Mouse (Mus musculus) liver, embryonic 14.5 days (tissue): ENCODE results near the gene Syne3.

Experiments
- CTCF ChIP-seq: IDR thresholded peaks from 2 replicates; pipeline ENCODE4 v1.5.1; 2016; ENCODE audit warnings: antibody characterized with exemption, low read depth, control low read depth
- EP300 ChIP-seq: IDR thresholded peaks from 2 replicates; pipeline ENCODE4 v1.6.1; 2016; ENCODE audit warnings: antibody characterized with exemption, low read depth

DNA sequence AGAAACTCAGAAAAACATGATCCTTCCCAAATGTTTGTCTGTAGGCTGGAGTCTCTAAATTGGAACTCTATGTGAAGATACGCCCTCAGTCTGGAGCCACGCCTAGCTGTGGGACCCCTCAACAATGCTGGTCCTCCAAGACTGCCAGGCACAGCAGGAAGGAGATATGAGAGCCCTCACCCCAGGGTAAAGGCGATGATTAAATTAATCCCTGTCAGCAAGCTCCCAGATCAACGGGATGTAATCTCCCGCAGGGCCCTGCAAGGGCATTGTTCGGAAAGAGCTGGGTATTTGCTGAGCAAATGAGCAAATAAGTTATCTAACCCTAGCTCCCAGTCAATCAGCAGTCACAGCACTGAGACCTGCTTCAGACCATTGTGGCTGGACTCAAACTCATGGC, 11.1 kb downstream of the Syne3 start:
- TF ChIP-seq CTCF (no peak), EP300 (no peak)
